Mouse (Mus musculus) cerebellum, postnatal 10 days (tissue): ENCODE data around the gene Trim2.

ENCODE experiments used
- DNase-seq, 2 experiments: peaks; one replicate each; pipeline ENCODE4 v3.0.0; 2021; ENCODE audit warnings: mixed read lengths in 2 of 2

Gene Trim2

DNA sequence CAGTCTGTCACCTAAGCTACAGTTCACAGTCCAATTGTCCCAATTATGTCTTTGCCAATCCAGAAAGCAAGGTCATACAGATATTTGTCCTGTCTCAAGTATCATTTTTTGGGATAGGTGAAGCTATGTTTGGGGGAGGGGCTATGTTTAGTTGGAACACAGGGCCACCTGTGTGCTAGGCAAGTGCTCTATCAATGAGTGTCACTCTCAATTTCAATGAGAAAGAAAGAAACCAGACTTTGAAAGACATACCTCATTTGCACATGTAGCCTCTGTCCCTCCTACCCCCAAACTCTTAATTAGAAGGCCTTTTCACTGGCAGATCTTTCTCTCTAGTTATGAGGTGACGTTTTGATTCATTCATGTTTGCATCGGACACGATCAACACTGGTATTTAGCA lies 21.9 kb downstream of the Trim2 start:
- DNase-seq: no peak

DNA sequence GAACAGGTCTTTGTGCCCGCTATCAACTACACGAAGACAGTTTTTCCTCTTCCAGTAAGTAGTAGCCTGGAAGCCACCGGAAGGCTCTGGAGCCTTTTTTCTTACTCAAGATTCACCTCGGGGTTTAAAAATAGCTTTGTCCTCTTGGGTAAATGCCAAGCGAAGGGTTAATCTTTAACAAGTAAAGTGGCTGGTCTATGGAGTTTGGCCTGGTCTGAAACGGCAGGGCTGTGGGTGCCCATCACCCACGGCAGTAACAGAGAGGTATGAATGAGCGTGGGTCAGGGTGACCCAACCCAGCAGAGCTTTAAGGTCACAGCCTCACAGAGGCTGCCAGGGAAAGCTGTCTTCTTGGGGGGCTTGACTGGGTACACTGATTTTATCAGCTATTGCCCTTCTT lies 23.2 kb downstream of the Trim2 start:
- DNase-seq: no peak

DNA sequence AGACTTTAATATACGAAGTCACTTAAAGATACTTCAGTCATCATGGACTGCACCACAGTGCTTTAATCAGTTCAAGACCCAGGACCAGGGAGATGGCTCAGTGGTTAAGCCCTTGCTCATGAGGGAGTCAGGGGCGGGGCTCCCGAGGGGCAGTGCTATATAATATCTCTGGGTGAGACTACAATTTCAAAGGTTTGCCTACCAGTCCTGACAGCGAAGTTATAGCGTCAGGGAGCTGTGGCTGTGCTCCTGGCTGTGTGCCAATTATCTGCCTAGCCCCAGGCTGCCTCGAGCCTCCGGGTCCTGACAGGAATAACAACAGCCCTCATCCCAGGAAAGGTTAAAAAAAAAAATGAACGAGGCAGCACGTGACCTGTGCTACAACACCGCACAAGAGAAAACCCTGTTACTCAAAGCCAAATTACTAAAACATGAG lies 24.7 kb downstream of the Trim2 start:
- peak; percentile 49 to 53 for DNase-seq

DNA sequence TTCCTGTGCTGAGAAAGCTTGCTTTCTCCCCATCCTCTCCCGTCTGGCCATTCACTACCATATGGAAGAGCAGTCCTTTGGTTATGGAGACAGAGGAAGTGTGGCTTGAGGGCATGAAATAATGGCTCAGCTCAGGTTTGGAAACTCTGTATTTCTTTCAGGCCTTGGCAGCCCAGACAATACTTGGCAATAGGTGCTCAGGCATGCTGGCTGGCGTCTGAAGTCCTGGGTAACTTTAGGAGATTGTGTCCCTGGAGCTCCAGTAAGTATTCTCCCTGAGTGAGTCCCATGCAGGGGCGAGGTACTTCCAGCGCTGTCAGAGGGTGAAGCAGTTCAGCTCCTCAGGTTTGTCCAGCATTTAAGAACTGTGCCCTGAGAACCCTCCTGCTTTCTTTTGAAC lies 27.9 kb downstream of the Trim2 start:
- no peak for DNase-seq

DNA sequence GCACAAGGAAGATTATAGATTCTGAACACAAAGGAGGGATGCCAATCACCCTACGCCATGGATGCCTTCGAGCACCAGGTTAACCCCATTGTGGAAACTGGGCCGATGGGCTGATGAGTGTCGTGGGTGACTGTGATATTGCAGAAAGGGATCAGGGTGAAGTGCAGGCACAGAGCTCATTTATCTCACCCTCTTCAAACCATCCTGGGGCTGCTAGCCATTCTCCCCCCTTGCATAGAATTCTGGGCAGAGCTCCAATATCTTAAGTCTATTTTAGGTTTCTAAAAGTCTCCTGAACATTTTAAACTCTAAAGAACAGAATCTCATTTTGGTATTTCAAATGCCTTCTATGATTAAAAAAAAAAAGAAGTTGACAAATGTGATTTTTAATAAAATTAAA lies 31.6 kb downstream of the Trim2 start:
- no peak for DNase-seq

DNA sequence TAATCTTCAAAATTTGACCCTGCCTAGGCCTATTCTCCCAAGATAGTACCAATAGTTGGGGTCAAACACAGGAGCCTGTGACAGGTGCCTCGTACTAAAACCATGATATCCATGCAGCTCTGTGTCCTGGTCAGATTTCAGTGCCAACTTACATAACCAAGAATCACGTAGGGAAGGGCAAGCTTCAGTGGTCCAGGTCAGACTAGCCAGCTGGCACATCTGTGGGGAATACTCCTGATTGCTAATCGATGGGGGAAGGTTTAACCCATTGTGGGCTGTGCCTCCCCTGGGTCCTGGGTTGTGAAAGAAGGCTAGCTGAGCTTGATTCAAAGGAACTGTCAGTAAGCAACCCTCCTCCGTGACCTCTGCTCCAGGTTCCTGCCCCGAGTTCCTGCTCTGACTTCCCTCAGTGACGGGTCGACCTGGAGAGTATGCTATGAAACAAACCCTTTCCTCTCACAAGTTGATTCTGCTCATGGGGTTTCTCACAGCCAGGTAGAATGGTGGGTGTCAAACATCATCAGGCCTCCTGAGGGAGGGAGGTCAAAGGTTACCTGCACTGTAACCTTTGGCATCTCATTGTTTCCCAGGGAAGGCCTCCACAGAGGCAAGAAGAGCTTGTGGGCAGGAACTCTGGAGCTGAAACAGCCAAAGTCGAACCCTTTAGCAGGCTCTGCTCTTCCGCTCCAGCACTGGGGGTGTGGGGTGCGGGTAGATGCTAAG lies 34.2 kb downstream of the Trim2 start:
- no peak for DNase-seq

DNA sequence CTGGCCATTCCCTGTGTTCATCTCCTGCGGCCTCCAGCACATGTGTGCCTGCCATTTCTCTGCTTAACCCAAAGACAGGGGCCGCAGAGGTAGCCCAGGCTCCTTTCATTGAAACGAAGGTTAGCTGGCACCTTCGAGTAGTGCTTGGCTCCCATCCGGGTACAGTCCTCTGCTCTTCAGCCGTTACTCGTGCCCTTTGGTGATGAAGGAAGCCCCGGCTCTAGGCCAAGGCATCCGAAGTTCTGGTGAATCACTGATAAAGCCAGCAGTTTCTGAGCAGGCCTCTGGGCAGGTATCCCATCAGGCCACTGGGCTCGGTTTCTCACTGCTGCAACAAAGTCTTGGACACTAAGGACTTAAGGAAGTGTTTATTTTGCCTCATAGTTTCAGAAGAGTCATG lies 34.9 kb downstream of the Trim2 start:
- DNase-seq: peak; percentile 24 to 28

DNA sequence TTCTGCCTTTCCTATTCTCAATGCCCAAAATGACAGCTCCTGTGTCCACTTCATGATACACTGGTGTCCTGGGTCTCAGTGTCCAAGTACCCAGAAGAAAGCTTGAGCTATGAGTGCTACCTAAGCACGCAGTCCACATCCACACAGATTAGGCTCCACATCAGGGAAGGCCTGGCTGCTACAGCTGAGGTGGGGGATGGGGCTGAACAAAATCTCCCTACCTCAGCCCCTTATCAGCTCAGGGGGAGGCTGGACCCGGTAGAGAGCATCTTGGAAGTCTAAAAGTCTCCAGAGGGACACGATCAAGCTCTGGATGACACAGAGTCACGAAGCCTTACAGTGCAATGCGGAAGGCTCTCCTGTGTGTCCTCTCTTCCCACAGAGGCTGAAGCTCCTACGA lies 35.6 kb downstream of the Trim2 start:
- no peak for DNase-seq

DNA sequence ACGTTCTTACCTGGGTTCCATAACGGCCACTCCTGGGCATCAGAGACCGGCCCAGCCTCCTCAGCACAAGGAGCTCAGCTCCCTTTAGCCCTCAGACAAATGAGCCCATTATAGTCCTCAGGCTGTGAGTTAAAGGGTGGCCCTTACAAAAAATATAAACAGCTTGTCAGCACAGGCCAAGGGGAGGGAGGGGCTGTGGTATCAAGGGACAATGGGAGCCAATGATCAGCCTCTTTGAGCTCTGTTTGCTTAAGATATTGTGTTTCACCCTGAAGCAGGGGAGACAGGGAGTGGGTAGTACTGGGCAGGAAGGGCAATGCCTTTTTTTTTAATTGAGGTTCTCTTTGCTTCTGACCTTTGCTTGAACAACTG lies 36.1 kb downstream of the Trim2 start:
- DNase-seq: no peak

DNA sequence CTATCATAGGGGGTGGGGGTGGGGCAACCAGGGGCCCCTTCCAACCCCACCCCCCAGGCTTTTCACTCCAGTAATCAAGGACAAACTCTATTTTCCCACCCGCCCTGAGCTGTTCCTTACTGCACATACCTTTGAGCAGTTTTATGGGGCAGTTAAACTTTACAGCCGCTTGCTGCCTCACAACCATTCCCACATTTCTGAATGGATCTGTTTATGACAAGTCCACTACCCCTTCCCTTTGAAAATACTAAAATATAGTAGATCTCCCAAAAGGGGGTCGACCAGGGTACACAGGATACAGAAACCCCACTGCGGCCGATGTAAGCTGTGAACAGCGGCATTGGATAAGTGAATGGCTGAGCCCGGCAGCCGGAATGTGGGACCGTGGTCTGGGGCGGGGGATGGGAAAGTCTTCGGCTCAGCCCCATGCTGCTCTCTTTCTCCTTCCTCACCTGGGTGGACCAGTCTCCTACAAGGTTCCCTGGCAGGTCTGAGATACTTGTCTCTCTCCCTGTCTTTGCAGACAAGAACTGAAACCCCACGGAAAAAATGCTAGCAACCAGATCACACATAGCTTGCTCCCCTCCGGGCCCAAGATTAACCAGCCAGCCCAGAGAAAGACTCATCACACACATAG lies 36.6 kb downstream of the Trim2 start:
- peak in 1 of 2 experiments; percentile 22 for DNase-seq

DNA sequence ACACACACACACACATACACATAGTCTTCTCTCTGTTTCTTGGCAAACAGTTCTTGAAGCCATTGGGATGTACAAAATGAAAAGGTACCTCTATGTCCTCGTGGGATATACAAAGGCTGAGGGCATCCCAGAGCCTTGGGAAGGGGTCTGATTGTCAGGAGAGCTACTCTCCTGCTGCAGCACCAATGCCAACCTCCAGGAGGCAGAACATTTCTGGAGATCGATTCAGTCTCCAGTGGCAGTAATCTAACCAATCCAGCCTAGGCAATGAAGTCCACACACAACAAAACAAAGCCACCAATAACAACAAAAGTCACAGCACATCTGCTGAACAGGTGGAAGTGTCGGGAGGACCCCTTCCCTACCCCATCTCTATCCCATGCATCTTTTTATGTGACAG lies 38.2 kb downstream of the Trim2 start:
- peak; percentile 47 to 50 for DNase-seq

DNA sequence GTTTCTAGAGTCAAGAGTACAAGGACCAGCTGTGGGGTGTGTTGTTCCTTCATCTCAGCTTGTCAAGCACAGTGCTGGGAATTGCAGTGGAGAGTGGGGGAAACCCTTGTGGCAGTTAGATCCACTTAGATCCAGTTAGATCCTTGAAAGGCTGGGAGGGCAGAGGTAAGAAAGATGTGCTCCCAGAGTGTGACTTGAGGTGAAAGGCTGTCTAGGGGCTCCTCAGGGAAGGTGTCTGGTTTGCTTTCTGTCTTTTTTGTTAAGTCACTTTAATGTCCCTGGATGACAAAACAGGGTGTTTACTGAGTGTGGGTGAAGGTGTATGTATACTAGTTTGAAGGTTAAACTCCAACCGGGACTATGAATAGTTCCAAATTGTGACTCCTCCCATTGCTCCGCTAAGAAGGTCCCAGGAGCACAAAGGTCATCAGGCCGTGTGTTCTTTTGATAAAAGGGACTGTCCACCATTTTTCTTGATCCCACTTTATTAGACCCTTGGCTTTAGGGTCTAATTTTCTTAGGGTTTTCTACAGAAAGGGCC lies 40.2 kb downstream of the Trim2 start:
- DNase-seq: no peak

DNA sequence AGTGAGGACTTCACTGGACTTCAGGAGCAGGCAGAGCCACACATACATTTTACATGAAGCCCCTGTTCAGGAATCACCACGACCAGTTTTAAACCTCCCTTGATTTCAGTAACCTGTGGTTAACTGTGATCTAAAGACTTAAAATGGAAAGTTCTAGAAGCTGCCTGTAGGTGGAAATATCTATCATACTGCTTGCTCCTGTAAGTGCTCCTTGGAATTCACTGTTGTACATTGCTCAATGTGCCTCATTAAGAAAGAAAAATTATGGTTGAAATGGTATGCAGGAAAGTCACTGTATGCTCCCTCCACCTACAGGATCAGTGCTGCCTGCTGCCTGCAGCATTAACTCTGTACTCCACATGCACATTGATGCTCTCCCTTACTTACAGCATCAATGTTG lies 41.6 kb downstream of the Trim2 start:
- no peak for DNase-seq

DNA sequence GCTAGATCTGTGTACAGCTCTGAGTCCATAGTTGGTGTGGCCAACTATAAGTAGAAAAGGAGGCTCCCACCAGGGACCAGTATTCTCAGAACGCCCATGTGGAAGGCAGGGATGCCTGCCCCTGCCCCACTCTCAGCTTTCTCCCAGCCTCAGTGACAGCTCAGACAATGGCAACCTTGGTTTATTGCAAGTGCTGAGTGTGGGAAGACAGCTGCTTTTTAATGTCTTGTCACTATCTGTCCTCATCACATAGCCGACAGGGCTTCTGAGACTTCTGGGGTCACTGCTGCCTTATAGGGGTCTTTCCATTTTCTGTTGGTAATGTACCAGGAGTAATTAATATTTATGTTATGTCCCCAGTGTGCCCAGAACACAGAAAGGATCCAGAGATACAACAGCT lies 42.3 kb downstream of the Trim2 start:
- no peak for DNase-seq

DNA sequence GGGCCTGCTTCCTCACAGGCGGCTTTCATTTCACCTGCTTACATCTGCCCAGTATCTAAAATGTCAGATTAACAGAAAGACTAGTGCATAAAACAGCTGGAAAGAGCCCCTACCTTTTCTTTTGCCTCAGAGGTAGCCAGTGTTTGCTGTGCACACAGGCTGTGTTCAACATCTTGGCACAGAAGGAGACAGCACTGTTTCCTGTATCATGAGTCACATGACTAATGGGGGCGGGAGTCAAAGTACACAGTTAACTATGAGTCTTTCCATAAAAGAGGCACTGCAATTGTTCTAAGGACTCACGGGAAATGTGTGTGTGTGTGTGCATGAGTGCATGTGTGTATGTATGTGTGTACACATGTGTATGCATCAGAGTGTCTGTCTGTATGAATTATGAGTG lies 43.9 kb downstream of the Trim2 start:
- no peak for DNase-seq

DNA sequence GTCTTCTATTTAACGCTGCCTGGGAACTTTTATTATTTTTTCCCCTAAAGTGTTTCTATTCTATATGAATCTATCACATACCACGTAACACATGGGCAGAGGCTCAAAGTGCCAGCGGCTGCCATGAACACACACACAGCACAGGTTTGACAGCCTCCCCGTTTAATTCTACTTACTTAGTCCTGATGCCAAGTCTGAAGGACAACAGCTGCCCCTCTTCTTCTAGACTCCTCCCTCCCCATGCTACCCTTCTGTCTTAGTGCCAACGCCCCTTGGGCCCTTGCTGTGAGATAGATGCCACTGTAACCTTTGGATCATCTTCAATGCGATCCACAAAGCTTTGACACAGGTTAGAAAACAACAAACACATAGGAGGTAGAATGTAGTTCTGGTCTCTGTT lies 44.8 kb downstream of the Trim2 start:
- peak; percentile 46 to 58 for DNase-seq

DNA sequence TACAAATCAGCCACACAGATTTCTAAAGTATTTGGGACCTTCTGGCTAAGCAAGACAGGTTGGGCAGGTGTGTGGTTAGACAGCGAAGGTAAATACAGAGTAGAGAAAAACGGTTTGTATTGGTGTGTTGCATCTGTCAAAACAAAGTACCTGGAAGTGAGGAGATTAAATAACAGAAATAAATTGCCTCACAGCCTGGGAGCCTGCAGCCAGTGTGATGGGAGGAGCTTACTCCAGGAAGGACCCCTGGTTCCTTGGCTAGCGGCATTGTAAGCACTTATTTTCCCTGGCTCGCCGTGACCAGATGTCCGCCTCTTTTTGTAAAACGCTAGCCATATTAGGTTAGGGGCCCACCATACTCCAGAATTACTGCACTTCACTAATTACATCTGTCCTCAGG lies 45.8 kb downstream of the Trim2 start:
- no peak for DNase-seq

DNA sequence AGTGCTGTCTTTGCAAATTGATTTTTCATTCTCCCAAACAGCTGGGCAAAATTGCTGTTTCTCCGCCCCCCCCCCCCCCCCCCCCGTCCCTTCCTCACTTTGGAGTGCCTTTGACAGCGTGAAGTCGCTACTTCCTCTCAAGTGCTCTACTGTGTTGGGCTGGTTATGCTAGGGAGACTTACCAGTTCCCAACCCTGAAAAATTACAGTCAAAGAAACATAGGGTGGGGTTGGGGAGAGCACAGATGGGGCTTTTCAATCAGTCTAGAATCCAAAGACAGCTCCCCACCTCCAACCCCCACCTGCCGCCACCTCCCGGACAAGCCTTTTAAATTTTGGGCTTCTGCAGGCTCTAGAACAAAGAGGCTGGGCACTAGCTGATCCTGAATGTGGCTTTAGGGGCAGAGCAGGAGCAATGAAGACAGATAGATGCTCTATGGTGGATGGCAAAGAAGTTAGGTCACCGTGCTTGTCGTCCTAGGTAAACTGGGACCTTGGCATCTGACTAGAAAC lies 46.6 kb downstream of the Trim2 start:
- DNase-seq: peak; percentile 45 to 49

DNA sequence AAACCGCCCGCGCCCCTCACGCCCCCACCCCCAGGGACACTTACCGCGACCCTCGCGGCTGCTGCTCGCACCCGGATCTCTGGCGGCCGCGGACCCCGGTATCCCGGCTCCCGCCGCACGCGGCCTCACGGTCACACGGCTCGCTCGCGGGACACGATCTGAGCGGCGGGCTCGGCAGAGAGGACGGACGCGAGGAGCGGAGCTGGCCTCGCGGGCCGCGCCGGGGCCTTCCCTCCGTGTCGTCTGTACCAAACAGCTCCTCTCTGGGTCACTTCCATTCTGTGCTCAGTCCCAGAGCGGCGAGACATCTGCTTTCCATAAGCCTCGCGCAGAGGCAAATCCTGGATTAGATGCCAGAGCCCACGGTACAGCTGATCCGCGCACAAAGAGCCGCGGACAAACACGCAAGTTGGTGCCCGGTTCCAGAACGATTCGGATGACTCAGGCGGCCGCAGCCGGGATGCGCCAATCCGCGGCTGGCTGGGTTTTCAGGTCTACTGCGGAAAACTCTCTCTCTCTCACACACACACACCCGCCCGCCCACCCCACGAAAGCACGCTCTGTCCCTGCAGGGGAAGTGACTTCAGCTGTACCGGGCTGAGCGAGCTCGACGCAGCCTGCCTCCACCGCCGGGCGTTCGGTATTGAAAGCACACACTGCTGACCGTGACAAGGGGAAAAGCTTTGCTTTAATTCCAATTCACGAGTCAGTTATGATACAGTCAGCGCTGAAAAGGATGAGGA lies 47.2 kb downstream of the Trim2 start:
- DNase-seq: peak; percentile 78 to 80

DNA sequence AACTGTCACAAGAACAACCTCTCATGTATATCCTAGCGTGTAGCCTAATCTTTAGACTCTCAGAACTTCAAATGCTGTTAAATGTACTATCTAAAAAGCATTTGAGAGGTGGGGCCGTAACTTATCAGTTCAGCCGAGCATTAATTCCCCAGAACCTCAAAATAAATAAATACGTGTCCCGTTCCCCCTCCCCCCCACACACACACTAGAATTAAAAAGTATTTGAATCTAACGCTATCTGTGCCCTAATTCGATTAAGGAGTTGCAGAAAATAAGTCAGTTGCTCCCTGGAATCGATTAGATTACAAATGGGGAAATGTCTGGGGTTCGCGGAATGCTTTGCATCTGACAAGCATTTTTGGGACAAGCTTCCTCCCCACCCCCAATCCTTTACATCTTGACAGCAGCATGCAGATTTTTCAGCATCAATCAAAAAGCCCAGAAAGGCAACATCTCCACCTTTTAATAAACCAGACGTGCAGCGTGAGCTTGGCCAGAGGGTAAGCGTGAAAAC lies 48.1 kb downstream of the Trim2 start:
- DNase-seq: peak in 1 of 2 experiments; percentile 25

DNA sequence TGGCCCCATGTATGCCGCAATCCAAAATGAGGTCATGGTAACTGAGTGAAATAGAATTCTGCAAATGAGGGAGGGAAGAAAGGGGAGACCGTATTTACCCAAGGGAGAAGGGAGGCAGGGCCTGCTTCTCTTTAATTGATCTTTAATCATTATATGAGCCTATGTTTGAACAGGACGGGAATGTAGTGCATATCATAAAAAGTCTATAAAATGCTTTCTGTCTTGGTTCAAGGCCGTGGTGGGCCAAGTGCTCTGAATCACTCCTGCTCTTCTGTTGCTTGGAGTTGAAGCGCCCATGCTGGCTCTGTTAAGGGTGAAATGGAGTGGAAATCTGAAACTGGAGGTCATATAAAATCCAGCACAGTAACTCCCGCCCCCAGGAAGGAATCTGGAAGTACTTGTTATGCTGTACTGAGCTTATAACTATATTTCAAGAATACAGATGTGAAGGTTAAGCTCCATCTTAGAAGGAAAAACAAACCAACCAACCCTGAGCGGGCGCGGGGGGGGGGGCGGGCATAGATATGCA lies 48.6 kb downstream of the Trim2 start:
- no peak for DNase-seq

DNA sequence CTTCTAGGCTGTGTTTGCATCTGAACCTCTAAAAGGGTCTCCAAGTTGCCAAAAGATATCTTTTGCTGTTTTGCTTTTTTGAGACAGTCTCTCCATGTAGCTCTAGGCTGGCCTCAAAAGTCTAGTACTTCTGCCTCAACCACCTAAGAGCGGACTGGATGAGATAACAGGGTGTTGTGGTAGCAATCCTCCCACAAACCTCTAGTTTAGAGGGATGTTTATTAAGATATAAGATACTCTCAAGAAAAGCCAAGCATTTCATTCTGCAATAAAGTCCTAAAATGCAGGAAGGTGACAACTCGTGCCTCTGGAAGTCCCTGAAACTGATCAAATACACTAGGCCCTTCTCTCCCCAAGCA lies 52.2 kb downstream of the Trim2 start:
- no peak for DNase-seq
